Mouse (Mus musculus) stomach, postnatal 0 days (tissue): ENCODE measurements at regions not wholly inside any gene's neighbourhood (a gene's known extent, or its start where the extent isn't known, plus 50 kb on each side); places are given as distances from the start of the nearest gene placed in this dataset.

Experiments used
- CTCF ChIP-seq: IDR thresholded peaks from 2 replicates; pipeline ENCODE4 v1.5.1; 2016; ENCODE audit warnings: antibody characterized with exemption, low read depth, mild to moderate bottlenecking, moderate library complexity
- EP300 ChIP-seq: optimal IDR thresholded peaks from 2 replicates; pipeline ENCODE3; 2016; ENCODE audit warnings: antibody characterized with exemption

DNA sequence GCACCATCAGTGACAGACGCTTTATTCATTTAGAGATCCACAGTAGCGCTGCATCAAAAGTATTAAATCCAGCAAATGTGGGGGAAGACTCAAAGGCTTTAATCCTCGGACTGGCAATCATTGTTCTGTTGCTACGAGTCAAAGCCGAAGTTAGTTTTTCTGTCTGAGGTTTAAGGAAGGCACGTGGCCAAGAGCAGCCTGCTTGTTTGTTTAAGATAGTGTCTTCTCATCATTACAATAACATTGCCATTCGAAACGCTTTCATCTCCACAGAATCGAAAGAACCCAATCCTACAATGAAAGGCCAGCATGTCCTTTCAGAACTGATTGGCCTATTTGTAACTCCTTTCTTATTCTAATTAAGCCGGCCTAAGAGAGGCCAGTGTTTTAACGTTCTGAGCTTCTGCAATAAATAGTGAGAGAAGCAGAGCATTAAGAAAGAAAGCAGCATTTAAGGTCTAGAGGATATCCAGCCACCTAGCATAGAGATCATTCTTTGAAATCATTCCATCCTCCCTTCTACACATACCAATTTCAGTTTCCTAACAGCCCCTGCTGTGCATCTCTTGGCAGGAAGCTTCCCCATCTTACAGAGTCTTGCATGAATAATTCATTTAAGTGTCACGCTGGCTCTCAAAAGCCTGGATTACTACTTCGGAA lies 300.1 kb downstream of the Chl1 start:
- no peak for TF ChIP-seq CTCF
- TF ChIP-seq EP300 = no peak
